Mouse (Mus musculus): ENCODE results near the gene Pabpc1l. TPM values are rescaled to one million over a fixed set of nuclear protein-coding genes. Genes with fewer than 3 reads are reported as not detected.

The Pabpc1l gene
- total and polyA plus RNA-seq, 2 experiments from 2014 or later = 0.22 to 2.0 TPM

- Histone ChIP-seq H3K36me3 (ENCODE audit: insufficient read depth, low read length) (peaks cover 10% of the 10 kb centered on the region), H3K4me3 (ENCODE audit: low read depth, low read length) (no peak overlapping the region), H3K9me3 (ENCODE audit: low read length) (no peaks in the 10 kb centered on the region), H3K9ac (replicated peaks; ENCODE audit: low read length, poor library complexity, severe bottlenecking) (no peak overlapping the region), H3K27me3 (ENCODE audit: insufficient read depth, low read length) (no peaks in the 10 kb centered on the region), H3K27ac (ENCODE audit: low read depth, low read length) (no peak overlapping the region), H3K4me1 (ENCODE audit: insufficient read depth, low read length) (peaks cover 5% of the 10 kb centered on the region; the same call in 1 of the 2 replicates), H3K4me2 (ENCODE audit: low read depth, low read length, poor library complexity, severe bottlenecking) (no peak overlapping the region)
- ATAC-seq (ENCODE audit: low FRiP score) (no peak), DNase-seq (ENCODE audit: low spot score) (no peak)
- no peak for TF ChIP-seq CTCF (IDR thresholded peaks at IDR 0.05)
- 89% methylated on average over 8 of the region's 8 CpGs for WGBS
Observed at GRCm38 (mm10) chr2:164007547-164007946, 17.7 kb upstream of the Pabpc1l start.

DNA sequence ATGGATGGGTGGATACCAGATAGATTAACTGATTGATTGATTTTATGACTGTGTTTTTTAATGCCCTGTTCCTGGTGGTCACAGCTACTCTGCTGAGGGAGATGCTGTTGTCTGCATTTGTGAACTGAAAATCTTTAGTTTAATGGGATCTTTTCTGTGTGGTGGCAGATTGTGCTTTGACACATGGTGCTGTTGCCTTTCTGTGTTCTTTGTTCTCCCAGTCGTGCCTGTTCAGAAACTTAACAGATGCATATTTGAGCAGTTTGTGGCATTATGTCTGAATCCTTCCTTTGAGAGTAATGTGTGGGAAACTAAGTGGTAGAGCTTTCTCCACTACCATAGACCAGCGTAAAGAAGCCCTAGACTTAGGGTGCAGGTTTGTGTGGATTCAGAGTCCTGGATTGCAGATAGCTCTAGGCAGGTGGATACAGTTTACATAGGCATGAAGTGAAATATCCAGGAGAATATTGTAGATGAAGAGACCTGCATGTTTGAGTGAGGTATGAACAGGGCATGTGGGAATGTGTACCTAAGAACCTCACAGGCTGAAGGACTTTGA, 17.2 kb upstream of the Pabpc1l start:
- no peak for TF ChIP-seq CTCF (IDR thresholded peaks at IDR 0.05)
- no peaks in the 10 kb centered on the region for H3K9me3 ChIP-seq (ENCODE audit: low read length)
- ATAC-seq (ENCODE audit: low FRiP score) (no peak), DNase-seq (ENCODE audit: low spot score) (no peak)
- no peak overlapping the region for H3K27ac ChIP-seq (ENCODE audit: low read depth, low read length)
- 54% methylated on average over 2 of the region's 2 CpGs for whole genome bisulfite sequencing
- H3K4me2 ChIP-seq (ENCODE audit: low read depth, low read length, poor library complexity, severe bottlenecking) = no peak overlapping the region
- no peak overlapping the region for H3K9ac ChIP-seq (replicated peaks; ENCODE audit: low read length, poor library complexity, severe bottlenecking)
- H3K4me1 ChIP-seq (ENCODE audit: insufficient read depth, low read length) = peaks cover 5% of the 10 kb centered on the region; the same call in 1 of the 2 replicates
- no peaks in the 10 kb centered on the region for H3K27me3 ChIP-seq (ENCODE audit: insufficient read depth, low read length)
- peaks cover 14% of the 10 kb centered on the region for H3K36me3 ChIP-seq (ENCODE audit: insufficient read depth, low read length)
- H3K4me3 ChIP-seq (ENCODE audit: low read depth, low read length) = no peak overlapping the region

GRCm38 (mm10) chr2:164009227-164009626, 16.0 kb upstream of the Pabpc1l start:
- peaks cover 20% of the 10 kb centered on the region for H3K36me3 ChIP-seq (ENCODE audit: insufficient read depth, low read length)
- TF ChIP-seq CTCF (IDR thresholded peaks at IDR 0.05) = no peak
- DNase-seq (ENCODE audit: low spot score) = no peak
- H3K27ac ChIP-seq (ENCODE audit: low read depth, low read length) = no peak overlapping the region
- WGBS = 92% methylated on average over 6 of the region's 6 CpGs
- no peak overlapping the region for H3K4me2 ChIP-seq (ENCODE audit: low read depth, low read length, poor library complexity, severe bottlenecking)
- no peak for ATAC-seq (ENCODE audit: low FRiP score)
- no peak overlapping the region for H3K9ac ChIP-seq (replicated peaks; ENCODE audit: low read length, poor library complexity, severe bottlenecking)
- peaks cover 5% of the 10 kb centered on the region; the same call in 1 of the 2 replicates for H3K4me1 ChIP-seq (ENCODE audit: insufficient read depth, low read length)
- H3K9me3 ChIP-seq (ENCODE audit: low read length) = no peaks in the 10 kb centered on the region
- no peaks in the 10 kb centered on the region for H3K27me3 ChIP-seq (ENCODE audit: insufficient read depth, low read length)
- H3K4me3 ChIP-seq (ENCODE audit: low read depth, low read length) = no peak overlapping the region

- 90% methylated on average over 5 of the region's 5 CpGs for WGBS
- DNase-seq (ENCODE audit: low spot score) (no peak), ATAC-seq (ENCODE audit: low FRiP score) (no peak)
- no peaks in the 10 kb centered on the region for H3K9me3 ChIP-seq (ENCODE audit: low read length)
- H3K4me3 ChIP-seq (ENCODE audit: low read depth, low read length) = no peak overlapping the region
- H3K9ac ChIP-seq (replicated peaks; ENCODE audit: low read length, poor library complexity, severe bottlenecking) = no peak overlapping the region
- no peak overlapping the region for H3K27ac ChIP-seq (ENCODE audit: low read depth, low read length)
- no peak for TF ChIP-seq CTCF (IDR thresholded peaks at IDR 0.05)
- H3K4me1 ChIP-seq (ENCODE audit: insufficient read depth, low read length) = no peaks in the 10 kb centered on the region
- H3K36me3 ChIP-seq (ENCODE audit: insufficient read depth, low read length) = peaks cover 25% of the 10 kb centered on the region
- no peak overlapping the region for H3K4me2 ChIP-seq (ENCODE audit: low read depth, low read length, poor library complexity, severe bottlenecking)
- no peaks in the 10 kb centered on the region for H3K27me3 ChIP-seq (ENCODE audit: insufficient read depth, low read length)
Observed at GRCm38 (mm10) chr2:164010496-164010895, 14.8 kb upstream of the Pabpc1l start.

- no peak for DNase-seq (ENCODE audit: low spot score)
- H3K9ac ChIP-seq (replicated peaks; ENCODE audit: low read length, poor library complexity, severe bottlenecking) = no peak overlapping the region
- no peaks in the 10 kb centered on the region for H3K4me1 ChIP-seq (ENCODE audit: insufficient read depth, low read length)
- H3K4me2 ChIP-seq (ENCODE audit: low read depth, low read length, poor library complexity, severe bottlenecking) = no peak overlapping the region
- H3K36me3 ChIP-seq (ENCODE audit: insufficient read depth, low read length) = peaks cover 29% of the 10 kb centered on the region
- no peak for ATAC-seq (ENCODE audit: low FRiP score)
- WGBS = 95% methylated on average over 3 of the region's 3 CpGs
- no peak overlapping the region for H3K27ac ChIP-seq (ENCODE audit: low read depth, low read length)
- TF ChIP-seq CTCF (IDR thresholded peaks at IDR 0.05) = no peak
- H3K27me3 ChIP-seq (ENCODE audit: insufficient read depth, low read length) = no peaks in the 10 kb centered on the region
- no peak overlapping the region for H3K4me3 ChIP-seq (ENCODE audit: low read depth, low read length)
- H3K9me3 ChIP-seq (ENCODE audit: low read length) = no peaks in the 10 kb centered on the region
Observed at GRCm38 (mm10) chr2:164010944-164011343, 14.3 kb upstream of the Pabpc1l start.

GRCm38 (mm10) chr2:164015304-164015703, 9.9 kb upstream of the Pabpc1l start:
- DNase-seq (ENCODE audit: low spot score) (no peak), ATAC-seq (ENCODE audit: low FRiP score) (no peak)
- Histone ChIP-seq H3K36me3 (ENCODE audit: insufficient read depth, low read length) (peaks cover 56% of the 10 kb centered on the region), H3K4me1 (ENCODE audit: insufficient read depth, low read length) (no peaks in the 10 kb centered on the region), H3K4me2 (ENCODE audit: low read depth, low read length, poor library complexity, severe bottlenecking) (no peak overlapping the region), H3K27ac (ENCODE audit: low read depth, low read length) (no peak overlapping the region), H3K4me3 (ENCODE audit: low read depth, low read length) (no peak overlapping the region), H3K27me3 (ENCODE audit: insufficient read depth, low read length) (no peaks in the 10 kb centered on the region), H3K9ac (replicated peaks; ENCODE audit: low read length, poor library complexity, severe bottlenecking) (no peak overlapping the region), H3K9me3 (ENCODE audit: low read length) (no peaks in the 10 kb centered on the region)
- TF ChIP-seq CTCF (IDR thresholded peaks at IDR 0.05) = no peak
- 95% methylated on average over 16 of the region's 16 CpGs for WGBS
